Mouse (Mus musculus): ENCODE results near the gene Atp2a3. TPM values are rescaled to one million over a fixed set of nuclear protein-coding genes. Genes with fewer than 3 reads are reported as not detected.

Atp2a3 gene
- total and polyA plus RNA-seq, 2 experiments from 2014 or later, result 3.1 to 3.8 TPM

GRCm38 (mm10) chr11:73006377-73006776 lies 45.4 kb downstream of the Atp2a3 start:
- TF ChIP-seq EP300 (IDR thresholded peaks at IDR 0.05; ENCODE audit: low read depth) (no peak), CTCF (IDR thresholded peaks at IDR 0.05; ENCODE audit: low read depth) (peak; percentile 94)
- Histone ChIP-seq H3K27me3 (ENCODE audit: control insufficient read depth, insufficient read depth, low read length) (peaks cover 13% of the 10 kb centered on the region), H3K9me3 (replicated peaks; ENCODE audit: control insufficient read depth, low read length) (no peaks in the 10 kb centered on the region), H3K4me3 (ENCODE audit: low read depth, low read length) (no peak overlapping the region), H3K9ac (replicated peaks; ENCODE audit: low read depth, low read length) (no peak overlapping the region), H3K4me1 (ENCODE audit: control insufficient read depth, insufficient read depth) (no peaks in the 10 kb centered on the region; the same call in 1 of the 2 replicates), H3K27ac (ENCODE audit: low read depth) (peak overlapping the region; percentile 74), H3K4me2 (ENCODE audit: low read depth, low read length) (no peak overlapping the region), H3K36me3 (replicated peaks; ENCODE audit: control insufficient read depth, insufficient read depth, low read length) (no peaks in the 10 kb centered on the region)
- peak; percentile 76 for ATAC-seq (ENCODE audit: insufficient read depth, low read depth)
- DNase-seq (ENCODE audit: low spot score), result peak; percentile 80
- WGBS, result 0% methylated on average over 2 of the region's 2 CpGs

- ATAC-seq (ENCODE audit: insufficient read depth, low read depth), result no peak
- WGBS, result 38% methylated on average over 3 of the region's 3 CpGs
- no peaks in the 10 kb centered on the region; the same call in 1 of the 2 replicates for H3K4me1 ChIP-seq (ENCODE audit: control insufficient read depth, insufficient read depth)
- no peak overlapping the region for H3K4me2 ChIP-seq (ENCODE audit: low read depth, low read length)
- no peak overlapping the region for H3K27ac ChIP-seq (ENCODE audit: low read depth)
- peaks cover 13% of the 10 kb centered on the region for H3K27me3 ChIP-seq (ENCODE audit: control insufficient read depth, insufficient read depth, low read length)
- TF ChIP-seq EP300 (IDR thresholded peaks at IDR 0.05; ENCODE audit: low read depth), result no peak
- TF ChIP-seq CTCF (IDR thresholded peaks at IDR 0.05; ENCODE audit: low read depth), result no peak
- H3K4me3 ChIP-seq (ENCODE audit: low read depth, low read length), result no peak overlapping the region
- no peaks in the 10 kb centered on the region for H3K9me3 ChIP-seq (replicated peaks; ENCODE audit: control insufficient read depth, low read length)
- no peak overlapping the region for H3K9ac ChIP-seq (replicated peaks; ENCODE audit: low read depth, low read length)
- H3K36me3 ChIP-seq (replicated peaks; ENCODE audit: control insufficient read depth, insufficient read depth, low read length), result no peaks in the 10 kb centered on the region
- no peak for DNase-seq (ENCODE audit: low spot score)
These were observed 46.1 kb downstream of the Atp2a3 start for GRCm38 (mm10) chr11:73007113-73007512.

- Histone ChIP-seq H3K4me2 (ENCODE audit: low read depth, low read length) (no peak overlapping the region), H3K27ac (ENCODE audit: low read depth) (no peak overlapping the region), H3K9me3 (replicated peaks; ENCODE audit: control insufficient read depth, low read length) (no peaks in the 10 kb centered on the region), H3K36me3 (replicated peaks; ENCODE audit: control insufficient read depth, insufficient read depth, low read length) (no peaks in the 10 kb centered on the region), H3K4me3 (ENCODE audit: low read depth, low read length) (no peak overlapping the region), H3K9ac (replicated peaks; ENCODE audit: low read depth, low read length) (no peak overlapping the region), H3K27me3 (ENCODE audit: control insufficient read depth, insufficient read depth, low read length) (peaks cover 13% of the 10 kb centered on the region), H3K4me1 (ENCODE audit: control insufficient read depth, insufficient read depth) (no peaks in the 10 kb centered on the region; the same call in 1 of the 2 replicates)
- TF ChIP-seq CTCF (IDR thresholded peaks at IDR 0.05; ENCODE audit: low read depth) (peak; percentile 79), EP300 (IDR thresholded peaks at IDR 0.05; ENCODE audit: low read depth) (no peak)
- WGBS, result 43% methylated on average over 11 of the region's 11 CpGs
- DNase-seq (ENCODE audit: low spot score) (no peak), ATAC-seq (ENCODE audit: insufficient read depth, low read depth) (peak; percentile 36; the same call in 1 of the 2 replicates)
These were observed 46.9 kb downstream of the Atp2a3 start for GRCm38 (mm10) chr11:73007698-73008481.

GRCm38 (mm10) chr11:73008826-73009225 lies 47.9 kb downstream of the Atp2a3 start:
- Histone ChIP-seq H3K4me2 (ENCODE audit: low read depth, low read length) (no peak overlapping the region; the same call in 1 of the 2 replicates), H3K27ac (ENCODE audit: low read depth) (no peak overlapping the region), H3K4me3 (ENCODE audit: low read depth, low read length) (no peak overlapping the region), H3K9ac (replicated peaks; ENCODE audit: low read depth, low read length) (no peak overlapping the region), H3K4me1 (ENCODE audit: control insufficient read depth, insufficient read depth) (no peaks in the 10 kb centered on the region; the same call in 1 of the 2 replicates), H3K9me3 (replicated peaks; ENCODE audit: control insufficient read depth, low read length) (no peaks in the 10 kb centered on the region), H3K27me3 (ENCODE audit: control insufficient read depth, insufficient read depth, low read length) (peaks cover 13% of the 10 kb centered on the region), H3K36me3 (replicated peaks; ENCODE audit: control insufficient read depth, insufficient read depth, low read length) (no peaks in the 10 kb centered on the region)
- TF ChIP-seq EP300 (IDR thresholded peaks at IDR 0.05; ENCODE audit: low read depth) (no peak), CTCF (IDR thresholded peaks at IDR 0.05; ENCODE audit: low read depth) (no peak)
- DNase-seq (ENCODE audit: low spot score) (no peak), ATAC-seq (ENCODE audit: insufficient read depth, low read depth) (no peak)
- 74% methylated on average over 2 of the region's 2 CpGs for WGBS

- H3K27me3 ChIP-seq (ENCODE audit: control insufficient read depth, insufficient read depth, low read length), result peaks cover 13% of the 10 kb centered on the region
- H3K27ac ChIP-seq (ENCODE audit: low read depth), result peak overlapping the region; percentile 36; the same call in 1 of the 2 replicates
- H3K9me3 ChIP-seq (replicated peaks; ENCODE audit: control insufficient read depth, low read length), result no peaks in the 10 kb centered on the region
- H3K4me3 ChIP-seq (ENCODE audit: low read depth, low read length), result no peak overlapping the region
- no peak overlapping the region for H3K9ac ChIP-seq (replicated peaks; ENCODE audit: low read depth, low read length)
- H3K36me3 ChIP-seq (replicated peaks; ENCODE audit: control insufficient read depth, insufficient read depth, low read length), result no peaks in the 10 kb centered on the region
- no peak for DNase-seq (ENCODE audit: low spot score)
- no peak overlapping the region; the same call in 1 of the 2 replicates for H3K4me2 ChIP-seq (ENCODE audit: low read depth, low read length)
- WGBS, result 70% methylated on average over 13 of the region's 13 CpGs
- no peaks in the 10 kb centered on the region; the same call in 1 of the 2 replicates for H3K4me1 ChIP-seq (ENCODE audit: control insufficient read depth, insufficient read depth)
- TF ChIP-seq CTCF (IDR thresholded peaks at IDR 0.05; ENCODE audit: low read depth) (no peak), EP300 (IDR thresholded peaks at IDR 0.05; ENCODE audit: low read depth) (no peak)
- ATAC-seq (ENCODE audit: insufficient read depth, low read depth), result no peak
These were observed 48.7 kb downstream of the Atp2a3 start for GRCm38 (mm10) chr11:73009531-73010274.
